Mouse (Mus musculus): ENCODE results near the gene Utrn.
A peak's percentile ranks its signal among the peaks of the same experiment; 100 is the strongest.

Utrn gene

DNA sequence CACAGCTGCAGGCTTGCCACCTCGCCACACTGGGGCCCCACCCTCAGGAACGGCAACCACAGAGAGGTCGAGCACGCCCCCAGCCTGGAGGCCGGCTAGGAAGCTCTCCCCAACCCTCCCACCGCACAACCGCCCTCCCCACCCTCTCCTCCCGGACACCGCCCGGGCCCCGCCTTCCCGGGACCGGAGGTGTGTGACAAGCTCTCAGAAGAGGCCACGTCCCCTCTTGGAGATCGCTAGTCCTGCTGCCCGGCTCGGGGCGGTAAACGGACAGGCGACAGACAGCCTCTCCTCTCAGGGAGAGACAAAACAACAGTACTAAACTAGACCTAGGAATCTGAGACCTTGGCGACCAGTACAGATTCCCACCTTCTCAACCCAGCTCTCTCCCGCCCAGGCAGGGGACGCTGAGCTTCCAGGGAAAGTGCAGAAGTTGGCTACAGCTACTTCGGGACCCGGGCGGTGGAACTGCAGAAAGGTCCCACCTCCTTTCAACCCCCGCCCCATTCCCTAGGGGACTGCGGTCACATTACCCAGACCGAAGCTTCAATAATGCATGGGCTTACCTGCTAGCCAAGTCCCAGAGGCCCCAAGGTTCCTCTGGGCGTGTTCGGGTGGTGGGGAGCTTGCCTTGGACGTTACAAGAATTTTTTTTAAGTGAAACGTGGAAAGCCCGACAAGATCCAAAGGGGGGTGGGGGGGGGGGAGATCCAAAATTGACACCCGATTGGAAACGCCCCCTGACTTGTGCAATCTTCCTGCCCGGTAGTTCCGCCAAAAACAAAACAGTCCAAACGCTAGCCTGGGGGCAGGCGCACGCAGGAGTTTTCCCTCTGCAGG is 756 bp downstream of the Utrn start:
- peak; percentile 80 to 88 for DNase-seq

DNA sequence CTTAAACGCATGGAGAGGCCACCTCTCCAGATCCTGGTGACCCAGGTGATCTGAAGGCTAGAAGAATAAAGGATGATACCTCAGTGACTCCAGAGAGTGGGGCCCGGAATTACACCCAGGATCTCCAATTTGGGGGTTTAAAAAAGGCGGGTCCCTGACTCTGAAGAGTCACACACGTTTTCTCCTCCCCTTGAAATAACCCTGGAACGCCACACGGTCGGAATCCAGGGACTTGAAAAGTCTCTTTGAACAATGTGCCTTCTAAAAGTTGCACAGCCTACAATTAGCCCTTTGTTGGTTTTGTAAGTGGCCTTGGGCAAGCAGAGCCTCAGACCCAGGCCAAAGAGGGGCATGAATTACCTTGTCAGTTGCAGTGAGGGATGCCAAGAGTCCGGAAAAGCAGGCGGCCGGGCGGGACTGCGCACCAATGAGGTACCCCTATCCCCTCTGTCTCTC is 1.4 kb downstream of the Utrn start:
- no peak for DNase-seq

DNA sequence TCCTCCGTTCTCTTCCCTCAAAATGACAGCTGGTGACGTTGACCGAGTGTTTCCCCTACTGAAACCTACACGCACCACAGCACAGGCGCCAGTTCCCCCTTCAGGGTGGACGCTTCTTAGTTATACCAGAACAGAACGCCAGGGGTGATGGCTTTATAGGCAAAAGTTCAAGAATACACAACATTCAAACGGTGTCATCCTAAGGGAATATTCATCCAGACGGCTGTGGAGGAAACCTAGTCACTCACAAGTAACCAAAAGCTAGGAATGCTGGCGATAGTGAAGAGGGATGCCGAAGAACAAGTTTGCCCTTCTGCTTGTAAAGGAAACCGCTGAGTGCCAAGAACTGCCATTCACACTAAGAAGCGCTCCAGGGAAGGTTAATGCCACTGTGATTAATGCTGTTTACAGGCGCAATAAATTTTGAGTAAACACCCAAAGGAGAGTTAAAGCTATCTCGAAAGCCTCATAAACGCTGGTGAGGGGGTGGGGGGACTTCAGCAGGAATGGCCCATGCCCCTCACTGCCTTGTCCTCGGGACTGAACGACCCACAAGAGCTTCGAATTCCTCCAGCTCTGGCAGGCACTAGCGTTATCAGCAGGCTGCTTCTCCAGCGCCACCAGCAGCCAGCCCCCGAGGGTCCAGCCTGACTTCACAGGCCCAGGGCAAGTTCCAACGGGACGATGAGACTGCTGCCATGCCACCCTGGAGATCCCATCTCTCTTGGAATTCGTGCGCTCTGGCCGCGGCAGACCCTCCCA is 2.0 kb downstream of the Utrn start:
- DNase-seq = peak; percentile 57 to 75

- DNase-seq = peak; percentile 21 to 29
These were observed 4.0 kb downstream of the Utrn start for GRCm38 (mm10) chr10:12865201-12865600.

- DNase-seq = no peak
These were observed 5.6 kb downstream of the Utrn start for GRCm38 (mm10) chr10:12863581-12863980.

DNA sequence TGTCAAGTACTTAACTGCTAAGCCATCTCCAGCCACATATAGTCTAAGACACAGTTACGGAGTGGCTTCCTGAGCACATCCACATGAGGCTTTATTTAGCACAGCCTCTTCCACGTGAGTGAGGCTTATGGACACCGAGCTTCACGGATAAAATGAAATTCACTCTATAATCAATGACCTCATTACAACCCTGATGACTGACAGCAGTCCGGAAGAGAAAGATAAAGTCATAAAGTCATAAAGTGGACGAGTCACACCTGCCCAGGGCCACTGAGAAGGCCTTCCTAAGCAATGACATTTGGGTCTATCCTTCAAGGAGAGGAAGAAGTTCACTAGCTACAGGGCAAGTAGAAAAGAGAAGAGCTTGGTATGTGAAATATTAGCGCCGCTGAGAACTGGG is 7.1 kb downstream of the Utrn start:
- no peak for DNase-seq

- DNase-seq = no peak
These were observed 7.8 kb downstream of the Utrn start for GRCm38 (mm10) chr10:12861381-12861780.

- DNase-seq = no peak
These were observed 8.4 kb downstream of the Utrn start for GRCm38 (mm10) chr10:12860765-12861164.

DNA sequence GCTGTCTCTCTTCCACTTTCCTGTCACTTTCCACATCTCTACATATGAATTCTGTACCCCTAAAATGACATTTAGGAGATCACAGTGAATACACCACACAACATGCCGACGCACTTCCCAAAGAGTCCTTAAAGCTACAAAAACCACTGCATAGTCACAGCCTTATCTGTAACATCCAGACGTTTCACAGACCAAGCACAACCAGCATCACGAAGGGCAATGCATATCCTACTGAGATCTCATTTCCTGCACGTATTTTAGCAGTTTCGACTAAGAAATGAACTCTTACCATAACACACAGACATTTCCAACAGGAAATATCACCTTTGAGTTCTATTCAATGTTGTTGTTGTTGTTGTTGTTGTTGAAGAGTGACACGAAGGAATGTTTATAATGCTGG is 8.8 kb downstream of the Utrn start:
- DNase-seq = no peak

DNA sequence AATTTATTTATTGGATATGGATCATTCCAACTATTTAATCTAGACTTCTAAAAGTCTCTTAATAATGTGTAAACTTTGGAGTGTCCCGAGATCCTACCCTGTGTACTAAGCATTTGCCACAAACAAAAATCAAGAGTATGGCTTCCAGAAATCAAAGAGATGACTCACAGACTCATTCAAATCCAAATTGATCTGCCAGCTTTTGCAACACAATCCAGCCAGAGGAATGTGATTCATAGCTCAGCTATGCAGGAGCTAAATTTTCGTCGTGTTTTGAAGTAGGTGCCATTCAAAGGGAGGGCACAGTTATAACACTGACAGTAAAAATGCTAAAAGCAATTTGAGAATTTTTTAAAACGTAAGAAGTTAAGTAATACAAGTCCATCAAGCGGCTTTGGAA is 11.1 kb downstream of the Utrn start:
- no peak for DNase-seq

GRCm38 (mm10) chr10:12854298-12854697 is 14.9 kb downstream of the Utrn start:
- peak in 1 of 2 experiments; percentile 45 for DNase-seq

- no peak for DNase-seq
These were observed 15.4 kb downstream of the Utrn start for GRCm38 (mm10) chr10:12853776-12854175.

GRCm38 (mm10) chr10:12853196-12853620 is 16.0 kb downstream of the Utrn start:
- no peak for DNase-seq

DNA sequence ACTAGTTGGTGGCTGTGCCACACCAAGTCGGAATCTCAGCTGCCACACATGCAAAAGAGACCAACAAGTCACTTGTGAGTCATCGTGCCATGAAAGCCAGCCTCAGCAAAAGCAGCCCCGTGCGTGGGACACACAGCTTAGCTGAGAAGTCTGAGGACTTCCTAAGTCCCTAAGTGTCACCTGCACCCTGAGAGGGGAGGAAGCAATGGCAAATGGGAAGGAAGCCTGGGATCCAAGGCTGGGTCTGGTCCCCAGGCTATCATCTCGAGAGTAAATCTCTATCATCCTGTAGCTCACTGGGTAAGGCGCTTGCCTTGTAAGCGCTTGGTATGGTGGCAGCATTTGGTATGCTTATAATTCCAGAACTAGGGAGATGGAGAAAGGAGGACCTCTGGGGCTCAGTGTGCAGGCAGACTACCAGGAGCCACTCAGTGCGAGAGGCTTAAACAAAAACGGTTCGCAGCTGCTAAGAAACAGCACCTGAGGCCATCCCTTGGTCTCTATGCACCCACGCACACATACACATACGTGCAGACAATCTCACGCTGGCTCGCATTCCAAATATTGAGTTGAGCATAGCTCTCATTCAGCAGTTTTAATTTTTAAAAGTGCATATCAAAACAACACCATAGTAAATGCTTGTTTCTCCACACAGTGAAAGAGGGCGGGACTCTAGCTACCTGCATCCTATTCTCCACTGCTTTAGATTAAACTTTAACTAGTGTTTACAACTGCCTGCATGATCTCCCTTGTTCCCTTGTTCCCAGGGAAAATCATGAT is 16.6 kb downstream of the Utrn start:
- DNase-seq = peak in 1 of 2 experiments; percentile 31

- DNase-seq = no peak
These were observed 18.2 kb downstream of the Utrn start for GRCm38 (mm10) chr10:12850781-12851471.

GRCm38 (mm10) chr10:12848322-12849108 is 20.6 kb downstream of the Utrn start:
- DNase-seq = no peak

- no peak for DNase-seq
These were observed 26.6 kb downstream of the Utrn start for GRCm38 (mm10) chr10:12842543-12842942.

DNA sequence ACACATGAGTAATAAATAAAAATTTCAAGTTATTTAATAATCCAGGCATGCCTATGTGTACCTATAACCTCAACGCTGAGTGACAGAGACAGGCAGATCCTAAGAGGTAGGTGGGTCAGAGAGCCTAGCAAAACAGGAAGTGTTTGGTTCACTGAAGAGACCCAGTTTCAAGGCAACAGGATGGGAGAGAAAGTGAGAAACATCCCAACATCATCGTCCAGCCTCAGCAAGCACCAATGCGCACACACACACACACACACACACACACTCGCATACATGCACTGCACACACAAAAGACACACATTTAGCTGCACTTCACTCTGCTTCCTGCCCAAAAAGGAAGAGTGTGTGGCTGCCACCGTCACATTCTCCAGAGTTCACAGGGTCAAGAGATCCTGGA is 27.7 kb downstream of the Utrn start:
- no peak for DNase-seq

GRCm38 (mm10) chr10:12837636-12838035 is 31.5 kb downstream of the Utrn start:
- no peak for DNase-seq

GRCm38 (mm10) chr10:12836048-12836816 is 32.9 kb downstream of the Utrn start:
- no peak for DNase-seq

DNA sequence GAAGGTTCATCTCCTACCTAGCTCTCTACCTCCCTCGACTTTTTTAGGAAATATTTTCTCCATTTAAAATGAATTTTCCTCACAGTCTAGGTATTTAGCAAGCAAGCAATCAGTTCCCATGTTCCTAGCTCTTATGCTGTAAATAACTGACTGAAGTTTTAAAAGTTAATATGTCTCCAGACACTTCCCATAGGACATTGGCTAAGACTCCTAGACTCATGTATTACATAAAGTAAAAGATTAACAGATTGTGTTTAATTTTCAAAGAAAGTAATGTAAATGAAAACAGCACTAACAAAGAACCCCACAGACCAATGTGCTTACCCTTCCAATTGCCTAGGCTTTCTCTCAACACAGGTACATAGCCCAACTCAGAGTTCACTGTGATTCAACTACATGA is 35.0 kb downstream of the Utrn start:
- no peak for DNase-seq

Measured in kidney, postnatal 4 days (tissue).